Mouse (Mus musculus): ENCODE results near the gene Siva1.

DNA sequence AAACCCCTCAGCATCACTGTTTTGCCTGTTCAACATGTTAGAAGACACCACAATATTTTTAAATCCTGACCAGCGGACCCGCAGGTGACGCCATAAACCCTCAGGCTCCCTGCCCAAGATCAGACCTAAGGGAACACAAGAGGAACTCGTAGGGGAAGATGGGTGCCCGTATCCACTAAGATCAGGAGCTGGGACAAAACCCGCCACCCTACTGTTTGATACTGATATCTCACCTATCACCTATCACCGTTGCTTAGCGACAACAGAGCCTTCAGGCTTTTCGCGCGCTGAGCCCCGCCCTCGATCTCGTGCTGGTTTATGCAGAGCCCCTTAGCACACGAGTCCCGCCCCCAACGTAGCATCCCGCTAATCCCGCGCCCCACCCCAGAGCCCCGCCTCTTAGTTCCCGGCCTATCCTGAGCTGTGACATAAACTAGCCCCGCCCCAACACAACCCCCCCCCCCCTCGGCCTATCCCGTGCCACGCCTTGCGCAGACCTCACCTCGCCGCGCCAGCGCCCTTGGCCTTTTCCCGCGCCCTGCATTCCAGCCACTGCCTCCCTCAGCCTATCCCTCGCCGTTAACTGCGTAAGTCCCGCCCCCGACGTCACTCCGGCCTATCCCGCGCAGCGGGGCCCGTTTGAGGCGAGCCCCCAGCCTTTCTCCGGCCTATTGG lies at the start of gene Siva1:
- TF ChIP-seq CTCF (conservative IDR thresholded peaks at IDR 0.05 in 1 of 2, IDR thresholded peaks at IDR 0.05 in 1 of 2; ENCODE audit: low read depth in 2 of 2, low read length in 2 of 2) (no peak), MEF2A (IDR thresholded peaks at IDR 0.05; ENCODE audit: borderline replicate concordance, low read depth, low read length) (no peak), MAX (IDR thresholded peaks at IDR 0.05; ENCODE audit: low read length) (peak; percentile 66; the same call in 1 of the 2 replicates), SIN3A (IDR thresholded peaks at IDR 0.05; ENCODE audit: low read length) (no peak)
